Comparison of ENCODE assay signal across 19 mouse cellular contexts in genomic region chr17:83730123-83730522, GRCm38 (mm10). TPM values are rescaled to one million over a fixed set of nuclear protein-coding genes. Genes with fewer than 3 reads are reported as not detected.
DNase-seq lines count a peak whose midpoint lies in the region; ATAC-seq and TF ChIP-seq lines count a peak whose summit lies in the region.
"Had no signal": no experiment of that assay in that cellular context is flagged by ENCODE, and none has a peak within 500 bp of the region (broad histone marks: within the 10 kb centered on the region; RNA-seq: fewer than 3 reads in every experiment).

No protein-coding gene starts in this region.

- TF ChIP-seq CTCF in layer of hippocampus, adult 2 months (conservative IDR thresholded peaks at IDR 0.05) = no peak
- TF ChIP-seq CTCF in E14TG2a.4 (conservative IDR thresholded peaks at IDR 0.05; ENCODE audit: low read length) = no peak

- no peaks in the 10 kb centered on the region for H3K27me3 ChIP-seq in E14TG2a.4 (ENCODE audit: insufficient read depth, low read length)
- H3K27me3 ChIP-seq in liver, embryonic 13.5 days = no peaks in the 10 kb centered on the region
- H3K27me3 ChIP-seq: hindbrain, embryonic 12.5 days; neural tube, embryonic 13.5 days had no signal

- H3K4me1 ChIP-seq in E14TG2a.4 (replicated peaks; ENCODE audit: low read depth, low read length) = peaks cover 88% of the 10 kb centered on the region
- peaks cover 64% of the 10 kb centered on the region for H3K4me1 ChIP-seq in liver, embryonic 13.5 days (replicated peaks)
- H3K4me1 ChIP-seq: hindbrain, embryonic 12.5 days had no signal

- no peak overlapping the region for H3K9ac ChIP-seq in liver, embryonic 13.5 days
- H3K9ac ChIP-seq: hindbrain, embryonic 12.5 days; neural tube, embryonic 13.5 days had no signal

- WGBS in liver, embryonic 13.5 days (ENCODE audit: insufficient replicate concordance) = 51% methylated on average over 6 of the region's 6 CpGs

- no peak for DNase-seq in layer of hippocampus, adult 2 months (ENCODE audit: low spot score in 2 of 2)
- DNase-seq in layer of hippocampus, postnatal 36 days = no peak
- DNase-seq in liver, embryonic 13.5 days = no peak
- peak; percentile 49 for DNase-seq in thymus, postnatal 14 days
- no peak for DNase-seq in spleen, postnatal 14 days (ENCODE audit: low spot score in 2 of 2)
- DNase-seq in heart, adult 9 months (ENCODE audit: low spot score in 2 of 2) = no peak
- DNase-seq in yolk sac, embryonic 10.5 days (ENCODE audit: low spot score) = no peak
- DNase-seq: adrenal gland, postnatal 14 days; cerebellum, adult 18-20 months; cerebellum, postnatal 36 days; heart, adult 18-20 months; layer of hippocampus, adult 9-11 months had no signal

- H3K9me3 ChIP-seq in E14TG2a.4 (ENCODE audit: low read length) = no peaks in the 10 kb centered on the region
- H3K9me3 ChIP-seq in liver, embryonic 13.5 days (replicated peaks) = no peaks in the 10 kb centered on the region
- H3K9me3 ChIP-seq: embryonic facial prominence, embryonic 10.5 days; hindbrain, embryonic 12.5 days; neural tube, embryonic 13.5 days had no signal

- H3K36me3 ChIP-seq in E14TG2a.4 (ENCODE audit: insufficient read depth, low read length) = peaks cover 32% of the 10 kb centered on the region
- peaks cover 19% of the 10 kb centered on the region for H3K36me3 ChIP-seq in liver, embryonic 13.5 days
- H3K36me3 ChIP-seq: hindbrain, embryonic 12.5 days; neural tube, embryonic 13.5 days had no signal

- no peak for ATAC-seq in liver, embryonic 13.5 days (ENCODE audit: low read depth)
- ATAC-seq: forebrain, embryonic 16.5 days; intestine, postnatal 0 days had no signal

- 0 out of 2 replicates have a peak overlapping the region, but pooled peaks have one; percentile 18 for H3K27ac ChIP-seq in layer of hippocampus, adult 2 months
- H3K27ac ChIP-seq in liver, embryonic 13.5 days = peak overlapping the region; percentile 70
- H3K27ac ChIP-seq: embryonic facial prominence, embryonic 10.5 days; hindbrain, embryonic 12.5 days; neural tube, embryonic 13.5 days; stomach, postnatal 0 days had no signal

- H3K4me2 ChIP-seq in liver, embryonic 13.5 days = no peak overlapping the region
- H3K4me2 ChIP-seq: hindbrain, embryonic 12.5 days; neural tube, embryonic 13.5 days had no signal

- no peak overlapping the region for H3K4me3 ChIP-seq in layer of hippocampus, adult 2 months
- peak overlapping the region; percentile 88 for H3K4me3 ChIP-seq in E14TG2a.4 (replicated peaks; ENCODE audit: low read length)
- H3K4me3 ChIP-seq in liver, embryonic 13.5 days (replicated peaks) = no peak overlapping the region
- H3K4me3 ChIP-seq: embryonic facial prominence, embryonic 10.5 days; hindbrain, embryonic 12.5 days; neural tube, embryonic 13.5 days had no signal

RNA-seq across cellular contexts. Expression of gene Mta3, which starts 24.2 kb away (rescaled TPM):
- 100 to 1,000 TPM in 1 of 2 experiments, 10 to 100 TPM in 1; 96.9 to 102 TPM for total RNA-seq in layer of hippocampus, adult 2 months (2021)
- total RNA-seq in layer of hippocampus, postnatal 36 days (2021) = 10 to 100 TPM; 94.7 to 97.6 TPM
- polyA plus RNA-seq in liver, embryonic 13.5 days (2015; fragmentation: Nextera tagmentation; extraction: Ambion mirVana) = 44.1 and 50.4 TPM in 2 replicates
